Mouse (Mus musculus) CD4-positive, CD25-positive, alpha-beta regulatory T cell, adult 2 months (primary cell): ENCODE results near the gene Reps2.
A peak's percentile ranks its signal among the peaks of the same experiment; 100 is the strongest.

Source experiments
- DNase-seq: peaks from one replicate; pipeline ENCODE4 v3.0.0-alpha.2; 2012; ENCODE audit warnings: low read depth, low spot score

Gene Reps2

GRCm38 (mm10) chrX:162643091-162643788 is at the start of gene Reps2:
Gene Reps2, minus strand, starts transcription at chrX:162643649.
- peak; percentile 51 for DNase-seq

- DNase-seq, result no peak
These were observed 47.8 kb upstream of the Reps2 start for GRCm38 (mm10) chrX:162691272-162691671.

- DNase-seq, result no peak
These were observed 41.9 kb upstream of the Reps2 start for GRCm38 (mm10) chrX:162685394-162685793.

GRCm38 (mm10) chrX:162679506-162679905 is 36.1 kb upstream of the Reps2 start:
- no peak for DNase-seq

- DNase-seq, result no peak
These were observed 35.4 kb upstream of the Reps2 start for GRCm38 (mm10) chrX:162678820-162679219.

- no peak for DNase-seq
These were observed 22.7 kb upstream of the Reps2 start for GRCm38 (mm10) chrX:162666166-162666565.

- DNase-seq, result no peak
These were observed 16.7 kb upstream of the Reps2 start for GRCm38 (mm10) chrX:162660182-162660581.

- DNase-seq, result no peak
These were observed 10.1 kb upstream of the Reps2 start for GRCm38 (mm10) chrX:162653518-162653917.

- DNase-seq, result no peak
These were observed 9.0 kb upstream of the Reps2 start for GRCm38 (mm10) chrX:162652445-162652844.

GRCm38 (mm10) chrX:162651125-162651524 is 7.7 kb upstream of the Reps2 start:
- DNase-seq, result no peak

GRCm38 (mm10) chrX:162643789-162644092 is 292 bp upstream of the Reps2 start:
- DNase-seq, result no peak

GRCm38 (mm10) chrX:162642402-162643090 is 903 bp downstream of the Reps2 start:
- no peak for DNase-seq

- no peak for DNase-seq
These were observed 1.7 kb downstream of the Reps2 start for GRCm38 (mm10) chrX:162641764-162642163.

GRCm38 (mm10) chrX:162635159-162635558 is 8.3 kb downstream of the Reps2 start:
- DNase-seq, result no peak

GRCm38 (mm10) chrX:162622091-162622437 is 21.4 kb downstream of the Reps2 start:
- DNase-seq, result no peak

GRCm38 (mm10) chrX:162621194-162622090 is 22.0 kb downstream of the Reps2 start:
- no peak for DNase-seq

- no peak for DNase-seq
These were observed 23.7 kb downstream of the Reps2 start for GRCm38 (mm10) chrX:162619705-162620104.

- DNase-seq, result no peak
These were observed 24.9 kb downstream of the Reps2 start for GRCm38 (mm10) chrX:162618547-162618946.

GRCm38 (mm10) chrX:162606113-162606512 is 37.3 kb downstream of the Reps2 start:
- DNase-seq, result no peak

GRCm38 (mm10) chrX:162599666-162600065 is 43.8 kb downstream of the Reps2 start:
- no peak for DNase-seq

- no peak for DNase-seq
These were observed 52.2 kb downstream of the Reps2 start for GRCm38 (mm10) chrX:162591005-162591801.
